Mouse (Mus musculus): ENCODE data around the gene Mgat5.

DNA sequence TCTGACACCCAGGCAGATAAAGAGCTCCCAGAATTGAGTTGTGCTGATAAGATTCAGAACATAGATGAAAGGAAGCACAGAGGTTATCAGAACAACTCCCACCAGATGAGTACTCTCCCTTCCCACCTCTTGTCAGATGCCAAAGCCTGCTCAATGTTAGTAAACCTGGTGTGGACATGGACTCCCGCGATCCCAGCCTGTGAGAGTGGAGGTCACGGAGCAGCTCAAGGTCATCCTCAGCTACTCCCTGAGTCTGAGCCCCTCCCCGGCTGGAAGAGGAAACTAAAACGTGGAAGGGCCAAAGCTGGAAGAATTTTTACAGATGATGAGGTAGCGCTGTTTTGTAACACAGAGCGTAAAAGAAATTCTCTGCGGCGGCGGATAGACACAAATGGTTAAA lies 116.1 kb downstream of the Mgat5 start:
- no peak for TF ChIP-seq HCFC1 (IDR thresholded peaks at IDR 0.05; ENCODE audit: borderline replicate concordance, insufficient read depth, low read length)
- TF ChIP-seq ZC3H11A (IDR thresholded peaks at IDR 0.05; ENCODE audit: borderline replicate concordance, low read depth, low read length) = no peak
- TF ChIP-seq MAFK (IDR thresholded peaks at IDR 0.05; ENCODE audit: insufficient read depth, low read depth, low read length) = no peak
- no peak for TF ChIP-seq ZNF384 (IDR thresholded peaks at IDR 0.05; ENCODE audit: low read depth, low read length)
